Mouse (Mus musculus) embryonic fibroblast, embryonic 13.5 days (primary cell): ENCODE data around the gene Nle1. TPM values are rescaled to one million over a fixed set of nuclear protein-coding genes. Genes with fewer than 3 reads are reported as not detected.

ENCODE experiments used
- H3K27ac ChIP-seq: 2 replicates; pipeline ENCODE4 v1.5.1; 2012; ENCODE audit warnings: low read length, control low read depth, inconsistent platforms; ENCODE audit not compliant: insufficient read depth
- H3K4me1 ChIP-seq: 2 replicates; pipeline ENCODE4 v1.6.1; 2011; ENCODE audit warnings: low read length; ENCODE audit not compliant: control insufficient read depth, insufficient read depth
- H3K4me3 ChIP-seq: 2 replicates; pipeline ENCODE4 v1.5.1; 2011; ENCODE audit warnings: mild to moderate bottlenecking, control low read depth, low read length; ENCODE audit not compliant: insufficient read depth
- CTCF ChIP-seq: IDR thresholded peaks from 2 replicates; pipeline ENCODE4 v1.5.1; 2011; ENCODE audit warnings: mild to moderate bottlenecking, control low read depth, low read length, moderate library complexity, borderline replicate concordance; ENCODE audit not compliant: insufficient read depth
- POLR2A ChIP-seq: IDR thresholded peaks from 2 replicates; pipeline ENCODE4 v1.6.1; 2011; ENCODE audit warnings: low read depth, mild to moderate bottlenecking, control low read depth, low read length, moderate library complexity
- polyA plus RNA-seq: library from polyadenylated mRNA; stranded (reverse); fragments of >200 nt; gene quantifications from 2 replicates; pipeline ENCODE4 v1.2.4, GENCODE M21; 2011; ENCODE audit warnings: low read depth; ENCODE audit not compliant: missing spikeins, insufficient read length

Gene Nle1
- polyA plus RNA-seq, 1 experiment = 17.4 TPM

DNA sequence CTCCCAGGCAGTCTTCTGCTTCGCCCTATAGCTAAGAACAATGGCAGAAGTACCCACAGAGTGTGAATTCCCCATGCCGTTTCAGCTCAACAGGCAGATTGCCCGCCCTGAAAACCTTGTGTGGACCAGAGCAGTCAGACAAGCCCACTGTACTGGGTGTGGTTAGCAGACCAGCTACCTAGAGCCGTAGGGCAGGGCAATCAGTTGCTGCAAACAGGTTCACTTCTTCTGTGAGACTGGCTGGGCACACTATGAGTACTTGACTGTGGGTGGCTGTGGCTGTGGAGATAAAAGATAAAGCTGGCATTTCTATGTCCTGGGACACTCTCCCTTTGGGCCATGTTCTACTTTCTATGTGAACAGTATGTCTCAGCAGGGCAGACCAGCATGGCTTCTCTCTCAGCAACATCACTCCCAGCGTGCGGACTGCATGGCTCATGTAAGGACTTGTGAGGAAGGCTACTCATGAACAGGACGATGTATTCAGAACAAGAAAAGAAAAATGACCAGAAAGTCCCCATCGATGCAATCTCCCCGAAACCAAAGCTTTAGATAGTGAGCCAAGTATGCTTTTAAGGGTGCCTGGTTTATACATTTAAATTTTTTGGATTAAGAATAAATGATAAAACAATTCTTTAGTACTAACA is 52.8 kb downstream of the Nle1 start:
- no peaks in the 10 kb centered on the region for H3K4me1 ChIP-seq
- H3K4me3 ChIP-seq = no peak overlapping the region
- no peak for TF ChIP-seq POLR2A
- TF ChIP-seq CTCF = no peak
- H3K27ac ChIP-seq = no peak overlapping the region

DNA sequence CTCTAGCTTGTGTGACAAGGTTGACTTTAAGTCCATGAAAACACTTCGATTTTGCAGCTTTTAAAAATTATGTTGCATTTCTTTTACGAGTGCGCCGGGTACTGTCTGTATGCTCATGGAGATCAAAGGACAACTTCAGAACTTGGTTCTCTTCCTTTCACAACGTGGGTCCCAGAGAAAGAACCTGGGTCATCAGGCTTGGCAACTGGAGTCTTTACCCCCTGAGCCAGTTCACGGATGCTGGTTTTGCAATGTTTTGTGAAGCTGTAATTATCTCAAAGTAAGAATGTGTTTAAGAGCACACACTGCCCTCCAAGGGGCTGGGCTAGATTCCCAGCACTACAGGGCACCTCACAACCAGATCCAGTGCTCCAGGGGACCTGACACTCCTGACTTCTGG is 54.1 kb downstream of the Nle1 start:
- TF ChIP-seq CTCF = no peak
- TF ChIP-seq POLR2A = no peak
- H3K27ac ChIP-seq = no peak overlapping the region
- H3K4me3 ChIP-seq = no peak overlapping the region
- no peaks in the 10 kb centered on the region for H3K4me1 ChIP-seq

DNA sequence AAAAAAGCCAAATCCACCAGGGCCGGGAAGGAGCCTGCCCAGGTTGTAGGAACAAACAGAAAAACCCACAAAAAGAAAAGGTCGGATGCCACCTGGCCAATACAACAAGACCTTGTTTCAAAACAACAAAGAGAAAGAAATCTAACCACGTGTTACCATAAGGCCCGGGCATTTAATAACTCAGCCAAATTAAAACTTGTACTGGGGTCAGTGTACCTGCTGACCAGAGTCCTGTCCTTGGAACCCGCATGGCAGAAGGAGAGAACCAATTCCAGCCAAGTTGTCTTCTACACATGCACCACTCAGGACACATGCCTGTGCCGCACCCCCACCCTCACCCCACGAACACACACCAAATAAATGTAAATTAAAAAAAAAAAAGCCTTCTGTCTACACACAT is 55.3 kb downstream of the Nle1 start:
- H3K4me3 ChIP-seq = no peak overlapping the region
- H3K27ac ChIP-seq = no peak overlapping the region
- TF ChIP-seq CTCF (no peak), POLR2A (no peak)
- no peaks in the 10 kb centered on the region for H3K4me1 ChIP-seq

DNA sequence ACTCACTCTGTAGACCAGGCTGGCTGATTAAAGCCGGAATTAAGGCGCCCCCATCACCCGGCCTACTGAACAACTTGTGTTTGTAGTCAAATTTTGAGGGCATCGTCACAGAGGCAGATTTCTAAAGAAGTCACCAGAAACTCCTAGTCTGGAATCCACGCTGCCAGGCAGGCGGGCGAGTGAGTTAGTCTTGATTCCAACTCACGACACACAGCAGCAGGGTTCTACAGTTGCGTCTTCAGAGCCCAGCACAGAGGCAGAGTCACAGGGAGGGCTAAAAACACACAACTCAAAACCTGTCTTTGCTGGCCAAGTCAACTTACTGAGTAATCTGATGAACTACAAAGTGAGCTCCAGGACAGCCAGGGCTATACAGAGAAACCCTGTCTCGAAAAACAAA is 55.7 kb downstream of the Nle1 start:
- Histone ChIP-seq H3K27ac (no peak overlapping the region), H3K4me3 (no peak overlapping the region), H3K4me1 (peaks cover under 1% of the 10 kb centered on the region; the same call in 1 of the 2 replicates)
- no peak for TF ChIP-seq POLR2A
- TF ChIP-seq CTCF = no peak

DNA sequence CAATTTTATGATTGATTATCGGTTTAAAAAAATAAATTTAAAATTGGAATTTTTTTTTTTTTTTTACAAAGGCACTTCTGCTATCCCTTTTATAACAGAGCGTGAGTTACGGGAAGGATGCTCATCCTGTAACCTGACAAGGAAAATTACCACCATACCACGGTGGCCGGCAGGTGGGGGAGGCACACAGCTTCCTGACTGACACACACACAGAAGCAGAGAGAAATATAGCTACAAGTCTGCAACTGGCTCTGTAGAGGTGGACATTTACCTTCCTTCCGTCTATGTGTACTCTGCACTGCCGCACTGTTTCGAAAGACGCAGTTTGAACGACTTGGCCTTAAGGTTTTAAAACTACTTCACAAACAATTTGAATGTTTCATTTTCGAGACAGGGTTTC is 56.1 kb downstream of the Nle1 start:
- no peak overlapping the region for H3K4me3 ChIP-seq
- H3K4me1 ChIP-seq = peaks cover 2% of the 10 kb centered on the region; the same call in 1 of the 2 replicates
- TF ChIP-seq CTCF (no peak), POLR2A (no peak)
- no peak overlapping the region for H3K27ac ChIP-seq

Other genes with a start within 250 kb of the Nle1 start
- 0.28 TPM in 1 of 2 replicates, not detected in the other for gene Cct6b, start 144.1 kb downstream of the Nle1 start, polyA plus RNA-seq
- 13.3 and 13.6 TPM in 2 replicates for gene Zfp830, start 144.1 kb downstream of the Nle1 start, polyA plus RNA-seq
- 28.5 and 30.5 TPM in 2 replicates for gene Lig3, start 127.3 kb downstream of the Nle1 start, polyA plus RNA-seq
- gene Rffl, start 37.2 kb downstream of the Nle1 start, polyA plus RNA-seq = 5.7 and 6.2 TPM in 2 replicates
- gene Rad51d, start 17.8 kb downstream of the Nle1 start, polyA plus RNA-seq = 11.3 and 14.0 TPM in 2 replicates
- not detected in 2 replicates for gene Fndc8, start 16.3 kb downstream of the Nle1 start, polyA plus RNA-seq
- gene Unc45b, start 2.1 kb upstream of the Nle1 start, polyA plus RNA-seq = not detected in 2 replicates
- gene Slfn5, start 42.9 kb upstream of the Nle1 start, polyA plus RNA-seq = 1.0 and 5.1 TPM in 2 replicates
- 23.9 and 28.7 TPM in 2 replicates for gene Slfn9, start 83.4 kb upstream of the Nle1 start, polyA plus RNA-seq
- 2.2 and 4.2 TPM in 2 replicates for gene Slfn8, start 112.4 kb upstream of the Nle1 start, polyA plus RNA-seq
- 7.4 and 7.7 TPM in 2 replicates for gene Slfn2, start 156.7 kb upstream of the Nle1 start, polyA plus RNA-seq
- not detected in 2 replicates for gene Slfn1, start 208.4 kb upstream of the Nle1 start, polyA plus RNA-seq